Mouse (Mus musculus) urinary bladder, postnatal 25 days (tissue): ENCODE results near the gene Adap1.

Experiments
- DNase-seq: peaks from one replicate; pipeline ENCODE4 v3.0.0; 2022; ENCODE audit warnings: low spot score

Adap1 gene

DNA sequence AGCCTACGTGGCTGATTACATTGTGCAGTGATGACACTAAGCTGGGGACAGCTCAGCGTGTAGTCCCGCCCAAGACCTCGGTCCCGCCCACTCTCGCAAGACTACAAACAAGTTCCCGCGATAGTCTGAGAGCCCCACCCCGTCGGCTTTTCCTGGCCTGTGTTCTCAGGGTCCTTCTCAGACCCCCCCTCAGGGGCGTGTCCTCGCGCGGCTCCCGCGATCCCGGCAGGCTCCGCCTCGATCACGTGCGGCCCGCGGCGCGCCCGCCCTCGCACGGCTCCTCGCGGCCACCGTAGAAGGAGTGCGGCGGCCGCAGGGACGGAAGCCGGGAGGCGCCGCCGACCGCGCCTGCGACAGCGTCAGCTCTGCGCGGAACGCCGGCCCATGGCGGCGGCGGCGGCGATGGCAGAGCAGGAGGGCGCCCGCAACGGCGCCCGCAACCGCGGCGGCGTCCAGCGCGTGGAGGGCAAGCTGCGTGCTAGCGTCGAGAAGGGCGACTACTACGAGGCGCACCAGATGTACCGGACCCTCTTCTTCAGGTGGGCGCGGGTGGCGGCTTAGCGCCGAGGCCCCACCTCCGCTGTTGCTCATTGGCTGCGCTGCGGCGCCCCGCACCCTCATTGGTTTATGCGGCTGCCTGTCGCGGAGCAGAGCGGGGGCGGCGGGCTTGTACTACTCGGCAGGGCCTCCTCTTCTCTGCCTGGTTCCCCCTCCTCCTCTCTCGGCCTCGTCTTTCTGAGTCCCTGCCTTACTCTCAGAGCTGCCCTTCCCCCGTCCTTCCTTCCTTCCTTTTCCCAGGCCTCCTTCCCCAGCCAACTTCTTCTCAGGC lies 73.1 kb downstream of the Adap1 start, which contains the start of gene Get4:
TSS of gene Get4 (plus strand) at position 244 of the 829 bp plus-strand sequence.
- DNase-seq = peak; percentile 97

DNA sequence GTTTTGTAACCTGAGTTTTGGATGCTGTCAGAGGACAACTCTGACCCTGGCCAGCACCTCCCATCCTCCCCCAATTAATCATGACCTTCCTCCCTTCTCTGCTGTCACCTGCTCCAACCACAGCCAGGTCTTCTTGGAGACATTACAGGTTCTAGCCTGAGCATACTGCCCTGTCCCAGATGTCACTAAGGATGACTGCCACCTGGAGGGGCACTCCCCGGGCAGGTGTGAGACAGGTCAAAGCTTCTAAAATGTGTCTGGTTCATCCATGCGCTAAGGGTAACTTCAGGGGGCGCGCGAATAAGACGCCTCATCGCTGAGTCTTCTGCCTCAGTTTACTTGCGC lies 73.7 kb downstream of the Adap1 start:
- DNase-seq = no peak

DNA sequence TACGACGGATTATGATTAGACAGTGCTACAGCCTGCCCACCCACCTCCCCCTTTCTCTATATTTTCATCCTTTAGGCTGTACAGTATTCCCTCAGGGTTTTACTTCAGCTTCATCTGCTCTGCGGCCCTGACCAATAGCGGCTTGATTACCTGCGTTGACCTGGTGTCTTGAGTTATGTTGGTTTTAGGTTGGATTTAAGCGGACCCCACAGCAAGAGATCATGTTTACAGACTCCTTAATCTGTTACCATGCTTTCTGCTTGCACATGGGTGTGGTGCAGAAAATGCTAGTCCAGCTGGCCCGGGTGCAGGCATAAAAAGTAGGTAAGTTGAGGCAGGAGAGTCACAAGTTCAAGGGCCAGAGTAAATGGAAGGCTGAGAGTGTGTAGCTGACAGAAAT lies 74.1 kb downstream of the Adap1 start:
- no peak for DNase-seq

DNA sequence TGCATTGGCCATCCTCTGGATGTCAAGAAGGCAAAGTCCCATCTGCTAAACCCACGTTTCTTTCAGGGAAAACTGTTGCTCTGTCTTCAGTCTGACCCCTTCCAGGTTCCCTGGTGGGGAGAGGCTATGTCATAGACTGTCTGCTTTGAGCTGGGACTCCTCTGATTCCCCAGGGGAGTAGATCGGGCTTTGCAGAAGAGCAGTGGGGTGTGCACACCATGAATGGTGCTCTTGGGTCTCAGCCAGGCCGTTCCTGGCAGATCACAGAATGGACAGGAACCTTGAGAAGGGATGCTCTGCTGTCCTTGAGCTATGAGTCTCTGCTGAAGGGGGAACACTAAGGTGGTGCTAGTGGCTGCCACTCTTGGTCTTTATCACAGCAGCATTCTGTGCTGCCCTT lies 76.6 kb downstream of the Adap1 start:
- no peak for DNase-seq

DNA sequence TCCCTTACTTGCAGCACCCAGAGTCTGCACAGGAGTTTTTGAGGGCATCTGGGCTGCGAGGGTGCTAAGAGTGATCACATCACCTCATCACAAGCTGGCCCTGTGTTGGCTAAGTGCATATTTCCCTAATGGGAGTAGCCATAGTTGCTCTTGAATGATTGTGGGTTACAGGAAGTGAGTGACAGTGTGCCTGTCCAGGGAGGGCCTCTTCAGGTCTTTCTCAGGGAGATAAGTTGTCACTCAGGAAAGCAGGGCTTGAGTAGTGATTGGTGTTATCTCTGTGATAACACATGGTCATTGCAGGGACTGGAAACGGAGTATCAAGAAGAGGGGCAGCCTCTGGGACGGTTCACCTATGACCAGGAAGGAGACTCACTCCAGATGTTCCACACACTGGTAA lies 77.7 kb downstream of the Adap1 start:
- no peak for DNase-seq

DNA sequence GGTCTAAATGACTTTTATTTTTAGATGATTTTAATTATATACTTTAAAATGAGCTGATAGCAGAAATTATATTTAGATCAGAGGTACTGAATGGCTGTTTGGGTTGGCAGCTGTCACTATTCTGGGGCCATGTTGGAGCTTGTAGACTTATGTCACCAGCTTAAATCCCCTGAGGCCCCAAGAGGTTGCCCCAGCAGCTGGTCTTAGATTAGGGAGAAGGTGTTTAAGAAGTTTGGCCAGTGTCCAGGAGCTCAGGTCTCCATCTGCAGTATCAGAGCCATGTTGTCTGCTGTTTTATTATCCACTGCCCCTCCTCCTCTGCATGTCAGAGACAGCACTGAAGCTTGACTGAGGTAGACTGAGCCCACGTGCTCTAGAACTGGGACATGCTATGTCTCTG lies 82.0 kb downstream of the Adap1 start:
- no peak for DNase-seq

DNA sequence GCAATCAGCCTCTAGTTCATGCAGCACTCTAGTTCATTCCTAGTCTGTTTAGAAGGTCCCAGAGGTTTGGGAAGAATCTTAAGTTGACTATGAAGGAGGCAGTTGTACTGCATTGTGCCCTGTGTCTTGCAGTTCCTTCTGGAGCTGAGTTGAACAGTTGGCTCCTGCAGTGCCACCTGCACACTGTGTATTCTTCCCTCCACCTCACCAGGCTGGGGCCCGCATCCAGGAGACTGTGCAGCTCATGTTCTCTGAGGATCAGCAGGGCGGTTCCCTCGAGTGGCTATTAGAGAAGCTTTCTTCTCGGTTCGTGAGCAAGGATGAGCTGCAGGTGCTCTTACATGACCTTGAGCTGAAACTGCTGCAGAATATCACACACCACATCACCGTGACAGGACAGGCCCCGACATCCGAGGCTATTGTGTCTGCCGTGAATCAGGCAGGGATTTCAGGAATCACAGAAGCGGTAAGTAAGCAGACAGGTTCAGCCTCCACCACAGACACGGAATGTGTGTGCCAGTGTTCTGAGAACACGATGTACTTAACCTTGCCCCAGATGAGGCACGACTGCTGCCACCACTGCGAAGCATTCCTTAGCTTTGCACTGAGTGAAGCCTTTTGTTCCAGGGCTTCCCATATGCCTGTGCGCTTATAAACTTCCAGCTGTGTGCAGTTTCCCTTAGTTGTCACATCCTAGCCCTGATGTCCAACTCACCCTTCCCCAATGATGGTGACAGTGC lies 84.2 kb downstream of the Adap1 start:
- no peak for DNase-seq

DNA sequence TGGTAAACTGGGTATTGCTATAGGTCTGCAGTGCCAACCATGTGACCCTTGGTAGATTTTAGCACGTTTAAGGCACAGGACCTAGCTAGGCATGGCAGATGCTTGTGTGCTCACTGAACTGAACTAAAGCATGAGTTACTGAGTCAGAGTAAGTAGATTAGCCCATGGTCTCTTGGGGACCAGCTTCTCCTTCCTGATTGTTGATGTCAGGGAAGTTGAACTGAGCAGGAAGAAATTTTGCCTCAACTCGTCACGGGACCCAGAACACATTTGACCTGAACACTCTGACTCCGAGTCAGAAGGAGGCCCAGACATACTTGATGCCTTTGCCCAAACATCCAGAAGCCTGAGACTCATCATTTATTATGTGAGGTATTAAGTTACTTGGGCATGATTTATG lies 88.0 kb downstream of the Adap1 start:
- DNase-seq = no peak

DNA sequence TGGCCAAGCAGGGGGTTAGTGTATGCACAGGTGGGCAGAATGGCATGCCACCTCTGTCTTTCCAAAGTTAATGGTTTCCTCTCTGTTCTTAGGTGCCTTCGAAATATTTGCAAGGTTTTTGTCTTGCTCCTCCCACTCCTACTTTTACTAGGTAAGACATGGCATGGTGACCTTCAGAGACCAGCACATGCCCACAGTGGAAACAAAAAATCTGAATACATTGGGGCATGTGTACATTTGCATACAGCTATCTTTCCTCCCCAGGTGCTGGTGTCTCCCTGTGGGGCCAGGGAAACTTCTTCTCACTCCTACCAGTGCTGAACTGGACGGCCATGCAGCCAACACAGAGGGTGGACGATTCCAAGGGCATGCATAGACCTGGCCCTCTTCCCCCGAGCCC lies 91.0 kb downstream of the Adap1 start:
- DNase-seq = no peak

DNA sequence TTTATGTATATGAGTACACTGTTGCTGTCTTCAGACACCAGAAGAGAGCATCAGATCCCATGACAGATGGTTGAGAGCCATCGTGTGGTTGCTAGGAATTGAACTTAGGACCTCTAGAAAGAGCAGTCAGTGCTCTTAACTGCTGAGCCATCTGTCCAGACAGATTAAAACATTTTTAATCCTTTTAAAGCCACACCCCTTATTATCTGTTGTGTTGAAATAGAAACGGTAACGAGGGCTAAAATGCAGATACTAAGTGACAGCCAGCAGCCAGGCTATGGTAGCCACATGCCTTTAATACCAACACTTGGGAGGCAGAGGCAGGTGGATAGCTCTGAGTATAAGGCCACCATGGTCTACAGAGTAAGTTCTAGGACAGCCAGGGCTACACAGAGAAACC lies 93.3 kb downstream of the Adap1 start:
- no peak for DNase-seq

DNA sequence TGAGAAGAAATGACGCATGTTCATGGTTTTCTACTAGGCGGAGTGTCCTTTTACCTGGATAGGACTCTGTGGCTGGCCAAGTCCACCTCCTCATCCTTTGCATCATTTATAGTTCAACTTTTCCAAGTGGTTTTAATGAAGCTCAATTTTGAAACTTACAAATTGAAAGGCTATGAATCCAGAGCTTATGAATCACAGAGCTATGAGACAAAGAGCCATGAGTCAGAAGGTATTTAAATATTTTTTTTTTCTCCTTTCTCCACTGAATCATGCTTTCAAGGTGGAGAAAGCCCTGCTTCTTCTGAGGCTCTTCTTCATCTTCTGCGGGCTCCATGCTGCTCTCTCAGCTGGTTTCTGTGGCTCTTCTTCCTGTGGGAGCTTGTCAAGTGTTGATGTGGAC lies 95.7 kb downstream of the Adap1 start:
- DNase-seq = no peak

DNA sequence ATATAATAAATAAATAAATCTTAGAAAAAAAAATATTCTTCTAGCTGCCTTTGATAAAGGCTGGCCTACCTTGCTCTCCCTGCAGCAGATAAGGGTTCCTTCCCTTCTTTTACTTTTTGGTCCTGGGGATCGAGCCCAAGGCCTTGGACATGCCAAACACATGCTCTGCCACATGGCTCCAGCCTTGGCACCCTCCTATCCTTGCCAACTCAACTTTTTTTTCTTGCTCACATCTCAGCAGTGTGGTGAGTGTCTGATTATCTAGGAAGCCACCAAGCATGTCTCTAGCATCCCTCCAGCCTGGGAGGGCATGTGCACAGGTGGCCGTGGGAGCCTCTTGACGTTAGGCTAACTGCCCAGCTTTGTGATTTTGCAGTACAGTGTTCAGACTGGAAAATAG lies 97.1 kb downstream of the Adap1 start:
- DNase-seq = no peak

DNA sequence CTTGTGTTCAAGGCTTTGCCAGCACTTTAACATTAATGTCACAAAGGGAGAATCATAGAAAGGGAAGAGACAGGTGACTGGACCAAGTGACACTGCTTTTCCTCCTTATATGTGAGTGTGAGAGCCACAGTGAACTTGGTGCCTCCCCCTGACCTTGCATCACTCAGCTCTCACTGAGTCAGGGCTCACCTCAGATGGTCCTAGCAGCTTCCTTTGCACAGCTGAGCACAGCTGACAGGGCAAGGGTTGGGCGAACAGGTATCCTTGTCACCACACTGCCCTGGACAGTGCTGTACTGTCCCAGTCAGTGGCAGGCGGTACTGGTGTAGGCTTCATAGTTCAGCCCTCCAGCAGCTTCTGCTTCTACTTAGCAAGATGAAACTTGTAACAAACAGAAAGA lies 97.8 kb downstream of the Adap1 start:
- no peak for DNase-seq

DNA sequence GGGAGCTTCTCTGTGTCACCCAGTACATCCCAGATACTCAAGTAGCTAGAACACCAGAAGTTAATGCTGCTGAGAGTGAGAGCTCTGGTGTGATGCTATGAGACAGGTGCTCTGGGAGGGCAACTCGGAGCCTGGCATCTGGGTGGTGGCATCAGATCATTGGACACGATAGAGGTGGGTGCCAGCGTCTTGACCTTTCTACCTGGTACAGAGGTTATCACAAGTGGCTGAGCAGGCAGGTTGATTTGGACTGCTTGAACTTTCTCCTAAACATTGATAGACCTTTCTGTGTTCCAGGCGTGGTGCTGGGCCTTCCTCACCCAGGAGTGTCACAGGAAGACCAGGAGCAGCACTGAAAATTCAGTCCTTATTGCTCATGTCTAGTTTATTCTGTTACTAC lies 98.2 kb downstream of the Adap1 start:
- DNase-seq = no peak

DNA sequence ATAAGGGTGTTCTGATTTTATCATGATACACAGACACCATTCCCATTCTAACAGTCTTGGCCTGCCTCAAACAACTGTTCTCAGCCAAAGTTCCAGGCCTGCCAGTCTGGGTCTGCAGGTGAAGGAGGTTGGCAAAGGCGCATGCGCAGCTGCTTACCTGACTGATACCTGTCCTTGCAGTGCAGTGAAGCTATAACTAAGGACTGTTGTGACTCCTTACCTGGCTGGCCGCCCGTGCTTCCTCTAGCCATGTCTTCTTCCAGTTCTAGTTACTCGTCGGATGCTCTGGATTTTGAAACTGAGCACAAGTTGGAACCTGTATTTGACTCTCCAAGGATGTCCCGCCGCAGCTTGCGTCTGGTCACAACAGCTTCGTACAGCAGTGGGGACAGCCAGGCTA lies 102.1 kb downstream of the Adap1 start:
- no peak for DNase-seq
